Mouse (Mus musculus) right cerebral cortex, postnatal 25 days (tissue): ENCODE results near the gene Klhl22.
A peak's percentile ranks its signal among the peaks of the same experiment; 100 is the strongest.
"Not testable (repeated sequence)": the region's sequence is repeated elsewhere in the genome, so short reads cannot be mapped to it uniquely, and the experiment has no call there.

ENCODE experiments used
- DNase-seq: peaks from one replicate; pipeline ENCODE4 v3.0.0; 2022

The Klhl22 gene

GRCm38 (mm10) chr16:17759344-17759773 is at the start of gene Klhl22:
Gene Klhl22 (plus strand): TSS chr16:17759618.
- peak; percentile 91 for DNase-seq

GRCm38 (mm10) chr16:17717791-17718190 is 41.6 kb upstream of the Klhl22 start:
- no peak for DNase-seq

GRCm38 (mm10) chr16:17721114-17721808 is 38.2 kb upstream of the Klhl22 start:
- no peak for DNase-seq

GRCm38 (mm10) chr16:17721822-17722460 is 37.5 kb upstream of the Klhl22 start:
- peak; percentile 18 for DNase-seq

- DNase-seq = peak; percentile 89
Observed at GRCm38 (mm10) chr16:17722461-17723324, 36.7 kb upstream of the Klhl22 start.

GRCm38 (mm10) chr16:17723325-17723626 is 36.1 kb upstream of the Klhl22 start:
- no peak for DNase-seq

- no peak for DNase-seq
Observed at GRCm38 (mm10) chr16:17724448-17724847, 35.0 kb upstream of the Klhl22 start.

GRCm38 (mm10) chr16:17727179-17727861 is 32.1 kb upstream of the Klhl22 start:
- no peak for DNase-seq

GRCm38 (mm10) chr16:17729974-17730373 is 29.4 kb upstream of the Klhl22 start:
- no peak for DNase-seq

GRCm38 (mm10) chr16:17732021-17732420 is 27.4 kb upstream of the Klhl22 start:
- DNase-seq = no peak

GRCm38 (mm10) chr16:17732431-17732830 is 27.0 kb upstream of the Klhl22 start:
- no peak for DNase-seq

- no peak for DNase-seq
Observed at GRCm38 (mm10) chr16:17732841-17733340, 26.5 kb upstream of the Klhl22 start, which contains the start of gene Med15. Gene Med15 (minus strand): TSS chr16:17732891.

GRCm38 (mm10) chr16:17733646-17734045 is 25.8 kb upstream of the Klhl22 start:
- no peak for DNase-seq

GRCm38 (mm10) chr16:17734872-17735271 is 24.5 kb upstream of the Klhl22 start:
- not testable (repeated sequence) for DNase-seq

- DNase-seq = no peak
Observed at GRCm38 (mm10) chr16:17736156-17736555, 23.3 kb upstream of the Klhl22 start.

- no peak for DNase-seq
Observed at GRCm38 (mm10) chr16:17740080-17740479, 19.3 kb upstream of the Klhl22 start.

- no peak for DNase-seq
Observed at GRCm38 (mm10) chr16:17742810-17743209, 16.6 kb upstream of the Klhl22 start.

GRCm38 (mm10) chr16:17743279-17743678 is 16.1 kb upstream of the Klhl22 start:
- DNase-seq = no peak

GRCm38 (mm10) chr16:17744536-17744935 is 14.9 kb upstream of the Klhl22 start:
- no peak for DNase-seq

GRCm38 (mm10) chr16:17745067-17745466 is 14.4 kb upstream of the Klhl22 start:
- DNase-seq = no peak

- no peak for DNase-seq
Observed at GRCm38 (mm10) chr16:17753001-17753400, 6.4 kb upstream of the Klhl22 start.

GRCm38 (mm10) chr16:17753686-17754085 is 5.7 kb upstream of the Klhl22 start:
- no peak for DNase-seq

GRCm38 (mm10) chr16:17757756-17758155 is 1.7 kb upstream of the Klhl22 start:
- no peak for DNase-seq
